Mouse (Mus musculus) neural tube, embryonic 12.5 days (tissue): ENCODE results near the gene Gm19935. TPM values are rescaled to one million over a fixed set of nuclear protein-coding genes. Genes with fewer than 3 reads are reported as not detected.
A peak's percentile ranks its signal among the peaks of the same experiment; 100 is the strongest.

Source experiments
- ATAC-seq: fragments of 200-750 bp; cut with Nextera tagmentation; 2 replicates; pipeline ENCODE4 v1.8.0; 2017; ENCODE audit warnings: low read depth, mild to moderate bottlenecking, moderate TSS enrichment, moderate library complexity; ENCODE audit not compliant: low FRiP score
- H3K27ac ChIP-seq: fragments of 300-500 bp; sonication (generic); 2 replicates; pipeline ENCODE4 v1.5.1; 2016
- H3K27me3 ChIP-seq: fragments of 300-500 bp; sonication (generic); replicated peaks from 2 replicates; pipeline ENCODE4 v1.6.1; 2016; ENCODE audit warnings: mild to moderate bottlenecking
- H3K36me3 ChIP-seq: fragments of 300-500 bp; sonication (generic); 2 replicates; pipeline ENCODE4 v1.6.1; 2016; ENCODE audit warnings: mild to moderate bottlenecking
- H3K4me1 ChIP-seq: fragments of 300-500 bp; sonication (generic); 2 replicates; pipeline ENCODE4 v1.6.1; 2016
- H3K4me2 ChIP-seq: fragments of 300-500 bp; sonication (generic); replicated peaks from 2 replicates; pipeline ENCODE4 v1.6.1; 2016; ENCODE audit warnings: mild to moderate bottlenecking
- H3K4me3 ChIP-seq: fragments of 300-500 bp; sonication (generic); 2 replicates; pipeline ENCODE4 v1.5.1; 2016
- H3K9ac ChIP-seq: fragments of 300-500 bp; sonication (generic); 2 replicates; pipeline ENCODE4 v1.6.1; 2016; ENCODE audit warnings: mild to moderate bottlenecking
- H3K9me3 ChIP-seq: fragments of 300-500 bp; sonication (generic); 2 replicates; pipeline ENCODE4 v1.6.1; 2016; ENCODE audit warnings: mild to moderate bottlenecking
- WGBS: fragments of 180-500 bp; shearing (Covaris S2); methylation state at CpG from one replicate; pipeline ENCODE4 v1.1.7; 2016; 5-methylcytosine and 5-hydroxymethylcytosine counted together
- polyA plus RNA-seq: library from polyadenylated mRNA; unstranded; fragments of >200 nt; fragmentation: Nextera tagmentation; extraction: Ambion mirVana; gene quantifications from 2 replicates; pipeline ENCODE4 v1.2.1, GENCODE M21; 2016

The Gm19935 gene
- polyA plus RNA-seq = 0.47 and 0.69 TPM in 2 replicates

GRCm38 (mm10) chr8:90817293-90817692, at the start of gene Gm19935:
TSS of gene Gm19935 (minus strand) at chr8:90817393.
- WGBS = 84% methylated on average over 2 of the region's 2 CpGs
- Histone ChIP-seq H3K4me2 (no peak within 1 kb of the TSS), H3K4me3 (no peak within 1 kb of the TSS), H3K9ac (no peak within 1 kb of the TSS), H3K4me1 (peaks cover 10% of the 10 kb centered on the region; the same call in 1 of the 2 replicates), H3K36me3 (no peaks in the 10 kb centered on the region), H3K27ac (no peak within 1 kb of the TSS), H3K9me3 (no peaks in the 10 kb centered on the region), H3K27me3 (no peaks in the 10 kb centered on the region)
- ATAC-seq = no peak

- peaks cover 28% of the 10 kb centered on the region for H3K4me1 ChIP-seq
- H3K4me3 ChIP-seq = no peak overlapping the region
- no peaks in the 10 kb centered on the region for H3K9me3 ChIP-seq
- H3K36me3 ChIP-seq = no peaks in the 10 kb centered on the region
- H3K27me3 ChIP-seq = no peaks in the 10 kb centered on the region
- H3K4me2 ChIP-seq = peak overlapping the region; percentile 51
- WGBS = 0% methylated on average over 9 of the region's 9 CpGs
- ATAC-seq = peak; percentile 95
- peak overlapping the region; percentile 63 for H3K27ac ChIP-seq
- no peak overlapping the region for H3K9ac ChIP-seq
Measured at GRCm38 (mm10) chr8:90862038-90862437, 44.8 kb upstream of the Gm19935 start.

GRCm38 (mm10) chr8:90861266-90861944, 44.2 kb upstream of the Gm19935 start:
- no peaks in the 10 kb centered on the region for H3K9me3 ChIP-seq
- H3K27me3 ChIP-seq = no peaks in the 10 kb centered on the region
- H3K4me2 ChIP-seq = peak overlapping the region; percentile 51
- no peak overlapping the region for H3K9ac ChIP-seq
- 4% methylated on average over 9 of the region's 9 CpGs for WGBS
- H3K27ac ChIP-seq = peak overlapping the region; percentile 63
- H3K36me3 ChIP-seq = no peaks in the 10 kb centered on the region
- peaks cover 34% of the 10 kb centered on the region for H3K4me1 ChIP-seq
- no peak overlapping the region for H3K4me3 ChIP-seq
- ATAC-seq = peak; percentile 56

GRCm38 (mm10) chr8:90858071-90858470, 40.9 kb upstream of the Gm19935 start:
- no peak overlapping the region for H3K4me2 ChIP-seq
- H3K4me1 ChIP-seq = peaks cover 49% of the 10 kb centered on the region
- no peaks in the 10 kb centered on the region for H3K9me3 ChIP-seq
- ATAC-seq = no peak
- no peaks in the 10 kb centered on the region for H3K27me3 ChIP-seq
- no peak overlapping the region for H3K9ac ChIP-seq
- 91% methylated on average over 2 of the region's 2 CpGs for WGBS
- H3K27ac ChIP-seq = no peak overlapping the region
- H3K4me3 ChIP-seq = no peak overlapping the region
- no peaks in the 10 kb centered on the region for H3K36me3 ChIP-seq

- no peak for ATAC-seq
- Histone ChIP-seq H3K4me3 (no peak overlapping the region), H3K4me1 (peaks cover 40% of the 10 kb centered on the region), H3K27ac (no peak overlapping the region), H3K9ac (no peak overlapping the region), H3K4me2 (no peak overlapping the region), H3K9me3 (no peaks in the 10 kb centered on the region), H3K27me3 (no peaks in the 10 kb centered on the region), H3K36me3 (no peaks in the 10 kb centered on the region)
- 23% methylated on average over 1 of the region's 1 CpGs for WGBS
Measured at GRCm38 (mm10) chr8:90856952-90857351, 39.8 kb upstream of the Gm19935 start.

- no peaks in the 10 kb centered on the region for H3K36me3 ChIP-seq
- H3K4me3 ChIP-seq = no peak overlapping the region
- peaks cover 32% of the 10 kb centered on the region for H3K4me1 ChIP-seq
- 89% methylated on average over 3 of the region's 3 CpGs for WGBS
- H3K27ac ChIP-seq = no peak overlapping the region
- no peaks in the 10 kb centered on the region for H3K27me3 ChIP-seq
- H3K4me2 ChIP-seq = no peak overlapping the region
- H3K9ac ChIP-seq = no peak overlapping the region
- ATAC-seq = no peak
- H3K9me3 ChIP-seq = no peaks in the 10 kb centered on the region
Measured at GRCm38 (mm10) chr8:90856171-90856570, 39.0 kb upstream of the Gm19935 start.

- Histone ChIP-seq H3K9ac (no peak overlapping the region), H3K4me1 (peaks cover 33% of the 10 kb centered on the region), H3K4me3 (no peak overlapping the region), H3K36me3 (no peaks in the 10 kb centered on the region), H3K27ac (peak overlapping the region; percentile 23), H3K9me3 (no peaks in the 10 kb centered on the region), H3K4me2 (peak overlapping the region; percentile 35), H3K27me3 (no peaks in the 10 kb centered on the region)
- 10% methylated on average over 10 of the region's 10 CpGs for WGBS
- peak; percentile 85 for ATAC-seq
Measured at GRCm38 (mm10) chr8:90854671-90855161, 37.5 kb upstream of the Gm19935 start.

GRCm38 (mm10) chr8:90853971-90854670, 36.9 kb upstream of the Gm19935 start:
- Histone ChIP-seq H3K4me1 (peaks cover 33% of the 10 kb centered on the region), H3K9me3 (no peaks in the 10 kb centered on the region), H3K36me3 (no peaks in the 10 kb centered on the region), H3K4me2 (peak overlapping the region; percentile 35), H3K27ac (no peak overlapping the region; the same call in 1 of the 2 replicates), H3K9ac (no peak overlapping the region), H3K27me3 (no peaks in the 10 kb centered on the region), H3K4me3 (no peak overlapping the region)
- ATAC-seq = peak; percentile 52
- 52% methylated on average over 9 of the region's 9 CpGs for WGBS

GRCm38 (mm10) chr8:90851544-90851943, 34.4 kb upstream of the Gm19935 start:
- Histone ChIP-seq H3K9ac (no peak overlapping the region), H3K4me3 (no peak overlapping the region), H3K4me2 (no peak overlapping the region), H3K27me3 (no peaks in the 10 kb centered on the region), H3K4me1 (peaks cover 25% of the 10 kb centered on the region), H3K27ac (no peak overlapping the region), H3K9me3 (no peaks in the 10 kb centered on the region), H3K36me3 (no peaks in the 10 kb centered on the region)
- WGBS = 40% methylated on average over 8 of the region's 8 CpGs
- no peak for ATAC-seq

GRCm38 (mm10) chr8:90849462-90850050, 32.4 kb upstream of the Gm19935 start:
- Histone ChIP-seq H3K36me3 (no peaks in the 10 kb centered on the region), H3K4me1 (peaks cover 13% of the 10 kb centered on the region), H3K9me3 (no peaks in the 10 kb centered on the region), H3K4me2 (no peak overlapping the region), H3K27ac (peak overlapping the region; percentile 64), H3K9ac (no peak overlapping the region), H3K27me3 (no peaks in the 10 kb centered on the region), H3K4me3 (no peak overlapping the region)
- 49% methylated on average over 11 of the region's 11 CpGs for WGBS
- ATAC-seq = peak; percentile 61; the same call in 1 of the 2 replicates

- Histone ChIP-seq H3K4me3 (no peak overlapping the region), H3K9me3 (no peaks in the 10 kb centered on the region), H3K9ac (no peak overlapping the region), H3K27ac (no peak overlapping the region), H3K4me1 (peaks cover 9% of the 10 kb centered on the region), H3K27me3 (no peaks in the 10 kb centered on the region), H3K36me3 (no peaks in the 10 kb centered on the region), H3K4me2 (no peak overlapping the region)
- WGBS = 87% methylated on average over 7 of the region's 7 CpGs
- ATAC-seq = no peak
Measured at GRCm38 (mm10) chr8:90847980-90848379, 30.8 kb upstream of the Gm19935 start.
